In the genomic region with DNA sequence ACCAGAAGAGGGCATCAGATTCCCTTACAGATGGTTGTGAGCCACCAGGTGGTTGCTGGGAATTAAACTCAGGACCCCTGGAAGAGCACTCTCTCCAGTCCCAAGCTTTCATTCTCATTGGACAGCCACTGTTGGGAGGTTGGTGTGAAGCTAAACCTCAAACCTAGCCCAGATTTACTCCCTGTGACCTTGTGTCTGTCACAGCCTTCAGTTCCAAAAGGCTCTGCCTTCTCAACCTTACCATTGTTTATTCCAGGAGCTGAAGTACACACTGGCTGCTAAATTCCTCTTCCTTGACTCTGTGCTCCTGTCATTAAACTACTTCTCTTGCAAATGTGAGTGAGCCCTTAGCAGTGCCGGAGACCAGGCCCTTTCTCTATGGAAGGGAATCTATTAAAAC, we compare ENCODE assay signal across 19 mouse cellular contexts.
"Had no signal": no experiment of that assay in that cellular context is flagged by ENCODE, and none has a peak within 500 bp of the region (broad histone marks: within the 10 kb centered on the region; RNA-seq: fewer than 3 reads in every experiment).

No protein-coding gene starts in this region.

- H3K4me2 ChIP-seq: liver, embryonic 15.5 days; lung, embryonic 14.5 days; midbrain, embryonic 13.5 days; midbrain, embryonic 15.5 days; neural tube, embryonic 13.5 days; neural tube, embryonic 15.5 days had no signal

- DNase-seq: lung, adult 18-20 months; lung, embryonic 14.5 days; lung, postnatal 14 days; lung, postnatal 4 days; retina, postnatal 1 day; right cerebral cortex, adult 18-20 months; right cerebral cortex, postnatal 25 days; right cerebral cortex, postnatal 4 days; spleen, adult 18-20 months; thymus, adult 18-20 months; thymus, postnatal 14 days; thymus, postnatal 36 days had no signal

- H3K27me3 ChIP-seq: liver, embryonic 15.5 days; midbrain, embryonic 13.5 days; midbrain, embryonic 15.5 days; neural tube, embryonic 13.5 days; neural tube, embryonic 15.5 days had no signal

- H3K4me1 ChIP-seq: midbrain, embryonic 15.5 days had no signal

- H3K4me3 ChIP-seq: liver, embryonic 15.5 days; midbrain, embryonic 10.5 days; midbrain, embryonic 13.5 days; midbrain, embryonic 15.5 days; myocyte; neural tube, embryonic 13.5 days; neural tube, embryonic 15.5 days had no signal

- H3K9me3 ChIP-seq: liver, embryonic 15.5 days; midbrain, embryonic 10.5 days; midbrain, embryonic 13.5 days; midbrain, embryonic 15.5 days; neural tube, embryonic 13.5 days; neural tube, embryonic 15.5 days had no signal

- H3K9ac ChIP-seq: liver, embryonic 15.5 days; lung, embryonic 14.5 days; midbrain, embryonic 13.5 days; midbrain, embryonic 15.5 days; neural tube, embryonic 13.5 days; neural tube, embryonic 15.5 days had no signal

- H3K27ac ChIP-seq: midbrain, embryonic 10.5 days; midbrain, embryonic 13.5 days; midbrain, embryonic 15.5 days; neural tube, embryonic 13.5 days; neural tube, embryonic 15.5 days had no signal

- ATAC-seq: midbrain, embryonic 13.5 days; midbrain, embryonic 15.5 days had no signal

- H3K36me3 ChIP-seq: midbrain, embryonic 13.5 days; midbrain, embryonic 15.5 days; neural tube, embryonic 13.5 days; neural tube, embryonic 15.5 days had no signal
